Mouse (Mus musculus) layer of hippocampus, postnatal 14 days (tissue): ENCODE data around the gene Saal1. TPM values are rescaled to one million over a fixed set of nuclear protein-coding genes. Genes with fewer than 3 reads are reported as not detected.
"Not testable (repeated sequence)": the region's sequence is repeated elsewhere in the genome, so short reads cannot be mapped to it uniquely, and the experiment has no call there.

Experiments
- DNase-seq, 2 experiments: peaks; one replicate each; pipeline ENCODE4 v3.0.0; 2021 to 2022; ENCODE audit warnings: low spot score in 2 of 2, mixed read lengths in 1 of 2
- long read RNA-seq, 2 experiments: library from polyadenylated mRNA; stranded (forward); transcript quantifications; one replicate each; pipeline ENCODE4 v2.0.0; 2021
- total RNA-seq, 2 experiments: library from RNA; stranded (reverse); gene quantifications; 2 replicates each; pipeline ENCODE4 v1.2.3; 2021

The Saal1 gene
- total RNA-seq = 1 to 10 TPM; 9.0 to 9.1 TPM
- long read RNA-seq, experiment 1, full-length matches to known transcripts = 13 of 14 reads
- long read RNA-seq, experiment 1, partial matches to known transcripts = 0 of 14 reads
- long read RNA-seq, experiment 1, other reads (novel, unspliced or antisense) = 1 of 14 reads
- long read RNA-seq, experiment 2, full-length matches to known transcripts = 14 of 17 reads
- long read RNA-seq, experiment 2, partial matches to known transcripts = 0 of 17 reads
- long read RNA-seq, experiment 2, other reads (novel, unspliced or antisense) = 3 of 17 reads

- DNase-seq = peak; percentile 80 to 82
Observed at GRCm38 (mm10) chr7:46710390-46710844, at the start of gene Saal1. Saal1 (minus strand) TSS chr7:46710680.

DNA sequence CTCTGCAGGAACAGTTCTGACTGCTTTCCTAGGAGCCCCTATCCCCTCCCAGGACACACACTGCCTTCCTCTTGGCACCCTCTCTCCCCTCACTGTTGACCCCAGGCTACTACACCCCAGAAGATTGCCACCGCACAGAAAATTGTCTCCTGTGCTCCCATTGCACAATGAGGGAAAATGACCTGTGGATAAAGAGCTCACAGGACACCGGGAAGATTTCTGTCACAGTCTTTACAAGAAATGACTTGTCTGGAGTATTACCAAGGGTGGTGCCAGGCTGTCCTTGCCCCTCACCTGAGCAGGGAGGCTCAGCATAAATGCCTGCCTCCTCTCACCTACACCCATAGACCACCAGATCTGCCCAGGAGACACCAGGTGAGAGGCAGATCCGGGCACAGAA lies 41.0 kb upstream of the Saal1 start, which contains the start of gene Saa2:
Saa2 (plus strand) TSS at position 301 of the 400 bp plus-strand sequence.
- no peak for DNase-seq

DNA sequence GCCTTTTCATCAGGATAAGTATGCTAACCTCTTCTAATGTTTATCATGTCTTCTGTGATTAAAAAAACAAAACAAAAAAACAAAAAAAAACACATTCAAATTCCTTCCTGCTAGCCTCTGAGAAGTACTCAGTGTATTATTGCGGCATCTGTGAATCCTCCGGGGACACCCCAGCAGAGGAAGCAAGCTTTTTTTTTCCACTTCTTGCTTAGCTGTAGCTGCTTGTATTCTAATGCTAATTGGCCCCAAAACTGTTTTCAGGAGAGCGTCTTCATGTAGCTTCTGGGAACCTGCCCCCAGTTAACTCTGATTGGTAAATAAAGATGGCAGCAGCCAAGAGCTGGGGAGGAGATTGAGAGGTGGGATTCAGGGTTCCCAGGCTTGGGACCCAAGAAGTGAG lies 38.0 kb upstream of the Saal1 start:
- no peak for DNase-seq

DNA sequence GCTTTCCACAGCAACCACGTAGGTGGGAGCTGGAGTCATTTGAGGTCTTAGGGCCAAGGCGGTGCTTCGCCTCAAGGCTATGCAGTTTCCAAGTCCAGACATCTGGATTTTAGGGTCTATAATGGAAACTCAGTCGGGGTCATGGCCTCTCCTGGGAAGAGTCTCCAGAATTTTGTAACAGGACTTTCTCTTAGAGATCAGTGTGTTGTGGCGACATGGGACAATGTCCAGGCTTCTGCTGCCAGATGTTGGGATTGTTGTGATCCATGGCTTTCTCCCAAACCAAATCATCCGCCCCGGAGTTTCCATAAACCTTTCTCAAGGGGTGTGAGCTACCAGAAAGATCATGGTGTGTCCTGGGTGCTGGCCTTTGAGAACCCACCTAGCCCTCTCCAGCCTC lies 35.9 kb upstream of the Saal1 start:
- no peak for DNase-seq

- no peak for DNase-seq
Observed at GRCm38 (mm10) chr7:46745816-46746215, 35.3 kb upstream of the Saal1 start.

GRCm38 (mm10) chr7:46742880-46743279 lies 32.4 kb upstream of the Saal1 start, which contains the start of gene Saa1:
Saa1 (minus strand) TSS chr7:46742980.
- DNase-seq = not testable (repeated sequence)

DNA sequence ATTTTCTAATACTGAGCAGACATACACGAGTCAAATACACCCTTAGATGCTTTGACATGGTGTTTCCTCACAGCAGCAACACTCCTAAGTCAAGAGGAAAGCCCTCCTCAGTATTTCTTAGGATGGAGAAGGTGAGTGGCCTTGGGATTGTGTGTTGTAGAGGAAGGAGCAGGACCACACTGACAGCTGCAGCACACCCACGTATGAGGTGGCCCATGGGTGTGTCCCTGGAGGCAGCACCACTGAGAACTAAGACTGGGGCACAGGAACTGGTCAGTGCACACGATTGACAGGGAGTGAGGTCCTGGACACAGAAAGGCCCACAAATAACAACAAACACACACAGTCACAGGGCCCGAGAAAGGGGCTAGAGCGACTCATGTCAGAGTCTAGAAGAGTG lies 29.6 kb upstream of the Saal1 start:
- not testable (repeated sequence) for DNase-seq

DNA sequence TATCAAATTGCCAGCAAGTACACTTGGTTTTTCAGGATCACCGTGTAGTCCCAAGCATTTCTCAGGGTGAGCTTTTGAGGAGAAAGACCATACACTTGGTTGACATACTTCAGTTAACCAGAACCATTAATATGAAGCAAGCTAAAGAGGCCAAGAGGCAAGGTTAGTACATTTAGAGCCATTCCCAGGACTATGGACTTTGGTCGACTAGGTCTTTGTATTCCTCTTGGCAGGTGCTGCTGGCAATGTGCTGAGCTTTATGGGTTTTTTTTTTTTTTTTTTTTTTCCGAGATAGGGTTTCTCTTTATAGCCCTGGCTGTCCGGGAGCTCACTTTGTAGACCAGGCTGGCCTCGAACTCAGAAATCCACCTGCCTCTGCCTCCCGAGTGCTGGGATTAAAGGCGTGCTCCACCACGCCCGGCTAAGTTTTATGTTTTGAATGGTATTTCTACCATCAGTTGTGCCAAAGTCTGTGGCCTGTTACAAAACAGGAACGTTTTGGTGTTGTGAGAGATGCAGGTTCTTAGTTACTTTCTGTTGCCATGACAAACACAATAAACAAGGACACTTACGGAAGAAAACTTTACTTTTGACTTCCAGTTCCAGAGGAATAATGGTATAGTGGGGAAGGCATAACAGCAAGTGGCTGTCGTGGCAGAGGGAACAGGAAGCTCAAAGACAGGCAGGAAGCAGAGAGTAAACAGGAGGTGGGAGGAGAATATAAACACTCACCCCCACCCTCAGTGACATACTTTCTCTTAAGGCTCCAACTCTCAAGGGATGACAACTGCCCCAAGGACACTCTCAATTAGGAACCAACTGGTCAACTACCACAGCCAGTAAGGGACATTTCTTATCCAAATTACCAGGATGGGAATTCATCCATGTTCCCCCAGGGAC lies 28.3 kb upstream of the Saal1 start:
- DNase-seq = no peak

DNA sequence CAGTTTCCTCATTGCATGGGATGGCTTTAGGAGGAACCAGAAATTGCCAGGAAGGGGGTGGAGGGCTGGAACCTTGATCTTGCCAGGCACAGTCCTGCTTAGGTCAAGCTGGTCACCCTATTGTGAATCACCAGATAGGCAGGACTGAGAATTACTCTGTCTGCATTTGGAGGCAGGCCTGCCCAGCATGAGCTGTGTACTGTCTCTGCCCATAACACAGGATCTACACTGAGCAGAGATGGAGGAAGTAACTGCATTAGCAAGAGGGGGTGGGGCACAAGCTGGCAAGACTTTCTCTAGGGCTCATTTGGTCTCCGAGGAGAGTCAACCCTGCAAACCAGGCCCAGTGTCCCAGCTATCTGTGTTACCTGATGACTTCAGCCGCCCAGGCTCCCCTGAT lies 24.5 kb upstream of the Saal1 start:
- no peak for DNase-seq

DNA sequence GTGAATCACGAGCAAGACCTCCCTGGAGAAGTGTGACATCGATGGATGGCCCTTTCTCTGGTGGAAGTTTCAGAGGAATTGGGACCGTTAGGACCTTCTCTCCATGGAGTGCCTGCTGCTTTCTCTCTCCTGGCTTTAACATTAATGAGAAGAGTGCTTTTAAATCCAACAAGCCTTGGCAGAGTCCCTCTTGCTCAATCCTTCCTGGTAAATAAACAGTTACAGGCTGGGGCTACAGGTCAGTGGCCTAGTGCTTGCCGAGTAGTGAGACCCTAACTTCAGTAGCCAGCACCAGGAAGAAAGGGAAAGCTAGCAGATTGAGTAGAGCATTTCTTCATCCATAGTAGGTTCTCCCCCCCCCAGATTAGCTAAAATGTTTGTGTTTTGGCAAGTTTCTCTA lies 22.0 kb upstream of the Saal1 start, which contains the start of gene Saa4:
Saa4 (minus strand) TSS at position 146 of the 400 bp plus-strand sequence.
- DNase-seq = no peak

DNA sequence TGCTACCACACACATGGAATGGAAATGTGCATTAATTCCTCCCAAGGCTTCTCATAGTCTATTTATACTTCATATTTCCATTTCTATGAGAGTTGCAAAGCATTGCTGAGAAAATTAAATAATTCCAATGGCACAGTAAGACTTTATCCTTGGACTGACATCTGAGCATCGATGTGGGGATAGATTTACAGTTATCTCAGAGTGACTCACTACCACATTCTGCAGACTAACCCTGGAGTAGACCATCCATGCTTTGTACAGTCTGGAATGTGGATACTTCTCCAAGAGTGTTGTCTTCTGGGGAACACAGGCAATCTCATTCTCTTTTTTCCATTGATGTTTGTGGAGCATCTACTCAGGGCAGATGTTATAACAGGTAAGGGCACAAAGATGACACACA lies 17.1 kb upstream of the Saal1 start:
- no peak for DNase-seq

- no peak for DNase-seq
Observed at GRCm38 (mm10) chr7:46724396-46724795, 13.9 kb upstream of the Saal1 start.

GRCm38 (mm10) chr7:46723849-46724248 lies 13.4 kb upstream of the Saal1 start:
- no peak for DNase-seq

- no peak for DNase-seq
Observed at GRCm38 (mm10) chr7:46723354-46723753, 12.9 kb upstream of the Saal1 start.

- no peak for DNase-seq
Observed at GRCm38 (mm10) chr7:46720460-46720859, 10.0 kb upstream of the Saal1 start.

- no peak for DNase-seq
Observed at GRCm38 (mm10) chr7:46719526-46719925, 9.0 kb upstream of the Saal1 start.

- DNase-seq = peak; percentile 23 to 30
Observed at GRCm38 (mm10) chr7:46718591-46719270, 8.3 kb upstream of the Saal1 start.

DNA sequence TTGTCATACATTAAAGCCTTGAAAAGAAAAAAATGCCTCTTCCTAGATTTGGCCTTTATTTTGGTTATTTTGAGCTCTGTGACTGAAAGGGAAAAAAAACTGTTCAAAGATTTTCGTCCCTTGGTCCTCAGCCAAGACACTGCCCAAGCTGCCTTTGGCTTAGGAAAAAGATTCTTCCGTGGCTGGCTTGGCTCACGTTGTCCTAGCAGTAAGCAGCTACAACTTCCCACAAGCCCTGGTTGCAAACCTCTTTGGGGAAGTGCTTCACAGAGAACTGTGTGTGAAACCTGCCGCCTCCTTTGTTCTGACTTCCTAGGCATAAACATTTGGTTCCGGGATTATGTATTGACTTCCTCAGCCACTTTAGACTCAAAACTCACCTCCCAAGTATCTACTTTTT lies 6.4 kb upstream of the Saal1 start:
- DNase-seq = no peak

- DNase-seq = no peak
Observed at GRCm38 (mm10) chr7:46715600-46715999, 5.1 kb upstream of the Saal1 start, which contains the start of gene Saa3. Saa3 (minus strand) TSS chr7:46715700.

GRCm38 (mm10) chr7:46714518-46714917 lies 4.0 kb upstream of the Saal1 start:
- DNase-seq = peak; percentile 50 to 66

- DNase-seq = no peak
Observed at GRCm38 (mm10) chr7:46712250-46712649, 1.8 kb upstream of the Saal1 start.
